Mouse (Mus musculus) Muller cell, postnatal 12 days (primary cell): Measurements from ENCODE around the gene Mrc2.

Source experiments
- DNase-seq: peaks from one replicate; pipeline ENCODE4 v3.0.0-alpha.2; 2015; ENCODE audit errors: inconsistent ontology term

The Mrc2 gene

GRCm38 (mm10) chr11:105311291-105311975 is 19.0 kb downstream of the Mrc2 start:
- DNase-seq, result no peak

- no peak for DNase-seq
Observed at GRCm38 (mm10) chr11:105312311-105312942, 20.0 kb downstream of the Mrc2 start.

GRCm38 (mm10) chr11:105312972-105313632 is 20.7 kb downstream of the Mrc2 start:
- peak; percentile 53 for DNase-seq

- DNase-seq, result no peak
Observed at GRCm38 (mm10) chr11:105313633-105314014, 21.2 kb downstream of the Mrc2 start.

- DNase-seq, result peak; percentile 95
Observed at GRCm38 (mm10) chr11:105315296-105315695, 22.9 kb downstream of the Mrc2 start.

GRCm38 (mm10) chr11:105316121-105316520 is 23.7 kb downstream of the Mrc2 start:
- no peak for DNase-seq

- DNase-seq, result no peak
Observed at GRCm38 (mm10) chr11:105317769-105318168, 25.3 kb downstream of the Mrc2 start.

GRCm38 (mm10) chr11:105321090-105321489 is 28.6 kb downstream of the Mrc2 start:
- no peak for DNase-seq

GRCm38 (mm10) chr11:105323530-105323929 is 31.1 kb downstream of the Mrc2 start:
- DNase-seq, result no peak

- DNase-seq, result no peak
Observed at GRCm38 (mm10) chr11:105327101-105327500, 34.7 kb downstream of the Mrc2 start.

GRCm38 (mm10) chr11:105329962-105330361 is 37.5 kb downstream of the Mrc2 start:
- no peak for DNase-seq

- no peak for DNase-seq
Observed at GRCm38 (mm10) chr11:105331129-105331528, 38.7 kb downstream of the Mrc2 start.

GRCm38 (mm10) chr11:105331732-105332131 is 39.3 kb downstream of the Mrc2 start:
- peak; percentile 73 for DNase-seq

- no peak for DNase-seq
Observed at GRCm38 (mm10) chr11:105332468-105332867, 40.0 kb downstream of the Mrc2 start.

- no peak for DNase-seq
Observed at GRCm38 (mm10) chr11:105333867-105334670, 41.6 kb downstream of the Mrc2 start.

- no peak for DNase-seq
Observed at GRCm38 (mm10) chr11:105338596-105339390, 46.4 kb downstream of the Mrc2 start.

- DNase-seq, result no peak
Observed at GRCm38 (mm10) chr11:105345284-105345683, 52.8 kb downstream of the Mrc2 start.

GRCm38 (mm10) chr11:105347162-105348161 is 55.0 kb downstream of the Mrc2 start:
- DNase-seq, result peak; percentile 64

- no peak for DNase-seq
Observed at GRCm38 (mm10) chr11:105348495-105348982, 56.1 kb downstream of the Mrc2 start.
